Mouse (Mus musculus): Measurements from ENCODE around the gene Baz2a. TPM values are rescaled to one million over a fixed set of nuclear protein-coding genes. Genes with fewer than 3 reads are reported as not detected.

Baz2a gene
- 100 to 1,000 TPM; 140 to 143 TPM for total RNA-seq (2023)

GRCm38 (mm10) chr10:128091564-128092505 is at the start of gene Baz2a:
Baz2a (plus strand) TSS chr10:128091577.

GRCm38 (mm10) chr10:128058601-128059151 is 32.7 kb upstream of the Baz2a start, which contains the start of gene Ptges3:
Ptges3 (plus strand) TSS chr10:128058954.

GRCm38 (mm10) chr10:128082880-128083421 is 8.4 kb upstream of the Baz2a start, which contains the start of gene Atp5b:
Atp5b (plus strand) TSS chr10:128083273.

Other genes starting within 250 kb of the Baz2a start
- not detected for gene Rdh19, start 241.6 kb upstream of the Baz2a start, total RNA-seq (2023)
- not detected for gene Rdh16f2, start 225.1 kb upstream of the Baz2a start, total RNA-seq (2023)
- gene Rdh7, start 202.8 kb upstream of the Baz2a start, total RNA-seq (2023) = not detected
- not detected for gene Sdr9c7, start 193.1 kb upstream of the Baz2a start, total RNA-seq (2023)
- gene Hsd17b6, start 84.0 kb upstream of the Baz2a start, total RNA-seq (2023) = not detected
- gene Prim1, start 76.4 kb upstream of the Baz2a start, total RNA-seq (2023) = 10 to 100 TPM; 12.3 to 16.8 TPM
- 100 to 1,000 TPM; 586 to 608 TPM for gene Naca, start 56.0 kb upstream of the Baz2a start, total RNA-seq (2023)
- 100 to 1,000 TPM; 109 to 146 TPM for gene Ptges3, start 32.6 kb upstream of the Baz2a start, total RNA-seq (2023)
- gene Atp5b, start 8.3 kb upstream of the Baz2a start, total RNA-seq (2023) = 100 to 1,000 TPM; 583 to 605 TPM
- 10 to 100 TPM; 47.0 to 55.3 TPM for gene Rbms2, start 88.7 kb downstream of the Baz2a start, total RNA-seq (2023)
- gene Gls2, start 102.9 kb downstream of the Baz2a start, total RNA-seq (2023) = not detected
- gene Spryd4, start 120.2 kb downstream of the Baz2a start, total RNA-seq (2023) = 10 to 100 TPM; 13.7 to 14.4 TPM
- not detected for gene Mip, start 134.3 kb downstream of the Baz2a start, total RNA-seq (2023)
- gene Timeless, start 140.5 kb downstream of the Baz2a start, total RNA-seq (2023) = 10 to 100 TPM; 16.6 to 21.5 TPM
- gene Apon, start 162.5 kb downstream of the Baz2a start, total RNA-seq (2023) = under 1 TPM in 1 of 2 experiments, not detected in 1; 0.38 TPM
- gene Apof, start 177.1 kb downstream of the Baz2a start, total RNA-seq (2023) = 1 to 10 TPM in 1 of 2 experiments, under 1 TPM in 1; 0.89 to 1.5 TPM
- gene Stat2, start 179.0 kb downstream of the Baz2a start, total RNA-seq (2023) = 100 to 1,000 TPM; 136 to 139 TPM
- gene Il23a, start 207.2 kb downstream of the Baz2a start, total RNA-seq (2023) = not detected
- gene Pan2, start 211.8 kb downstream of the Baz2a start, total RNA-seq (2023) = 10 to 100 TPM; 64.1 to 67.9 TPM
- 10 to 100 TPM; 26.6 to 30.1 TPM for gene Cnpy2, start 230.9 kb downstream of the Baz2a start, total RNA-seq (2023)
- 100 to 1,000 TPM; 108 to 111 TPM for gene Cs, start 246.2 kb downstream of the Baz2a start, total RNA-seq (2023)

All from B cell, adult 67 days (primary cell).